Mouse (Mus musculus): ENCODE results near the gene Atp6v1a.

DNA sequence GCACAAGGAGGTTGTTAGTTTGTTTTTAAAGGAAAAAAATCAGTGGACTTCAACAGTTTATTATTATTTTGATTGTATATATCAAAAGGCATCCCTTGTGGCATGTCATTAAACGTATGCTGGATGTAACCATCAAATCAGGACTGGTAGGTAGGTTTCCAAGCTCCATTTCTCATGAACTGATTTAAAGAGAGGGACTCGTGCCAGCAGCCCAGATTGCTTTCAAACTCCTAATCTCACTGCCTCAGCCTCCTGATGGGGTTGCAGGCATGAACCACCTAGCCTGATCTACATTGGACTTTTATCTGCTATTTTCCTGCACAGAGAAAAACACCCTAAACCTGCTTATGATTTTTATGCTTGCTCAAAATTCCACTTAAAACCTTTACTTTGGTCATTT is 15.7 kb downstream of the Atp6v1a start:
- TF ChIP-seq TAL1 (conservative IDR thresholded peaks at IDR 0.05; ENCODE audit: low read depth, low read length): no peak
- TF ChIP-seq CTCF (IDR thresholded peaks at IDR 0.05; ENCODE audit: low read depth, low read length): no peak
- TF ChIP-seq GATA1 (IDR thresholded peaks at IDR 0.05; ENCODE audit: borderline replicate concordance, low read length): no peak
- TF ChIP-seq POLR2AphosphoS5 (IDR thresholded peaks at IDR 0.05; ENCODE audit: insufficient replicate concordance, low read depth, low read length): no peak
- TF ChIP-seq GATA2 (IDR thresholded peaks at IDR 0.05; ENCODE audit: borderline replicate concordance, low read depth, low read length): no peak

Data from G1E (cell line).